Mouse (Mus musculus) ES-E14 (cell line): Measurements from ENCODE around the gene Asgr1. TPM values are rescaled to one million over a fixed set of nuclear protein-coding genes. Genes with fewer than 3 reads are reported as not detected.

Source experiments
- DNase-seq: peaks from one replicate; pipeline ENCODE4 v3.0.0-alpha.2; 2013; ENCODE audit warnings: low read depth, low spot score
- H3K27ac ChIP-seq: 2 replicates; pipeline ENCODE4 v1.5.1; 2012; ENCODE audit warnings: low read depth, mild to moderate bottlenecking, low read length, moderate library complexity, mixed read lengths; ENCODE audit not compliant: poor library complexity, insufficient read depth, severe bottlenecking
- H3K36me3 ChIP-seq: 2 replicates; pipeline ENCODE4 v1.6.1; 2012; ENCODE audit warnings: mild to moderate bottlenecking, low read length, moderate library complexity, mixed read lengths; ENCODE audit not compliant: control insufficient read depth, poor library complexity, insufficient read depth, severe bottlenecking
- H3K4me1 ChIP-seq, 2 experiments: fragments of 150-350 bp in 1 of 2; sonication (generic) in 1 of 2; 2 replicates each; pipeline ENCODE4 v1.6.1; 2012; ENCODE audit warnings: low read length in 2 of 2, mild to moderate bottlenecking in 1 of 2, mixed read lengths in 1 of 2; ENCODE audit not compliant: control insufficient read depth in 2 of 2, insufficient read depth in 2 of 2, poor library complexity in 1 of 2
- H3K4me3 ChIP-seq, 2 experiments: fragments of 150-350 bp in 1 of 2; sonication (generic) in 1 of 2; 2 replicates each; pipeline ENCODE4 v1.5.1; 2012; ENCODE audit warnings: low read length in 2 of 2, low read depth in 1 of 2, mild to moderate bottlenecking in 1 of 2, mixed read lengths in 1 of 2; ENCODE audit not compliant: insufficient read depth in 1 of 2, poor library complexity in 1 of 2, severe bottlenecking in 1 of 2
- H3K9ac ChIP-seq: 2 replicates; pipeline ENCODE4 v1.6.1; 2012; ENCODE audit warnings: low read depth, mild to moderate bottlenecking, low read length, mixed read lengths; ENCODE audit not compliant: poor library complexity, insufficient read depth, severe bottlenecking
- H3K9me3 ChIP-seq: fragments of 150-350 bp; sonication (generic); 2 replicates; pipeline ENCODE4 v1.6.1; 2012; ENCODE audit warnings: low read depth, mild to moderate bottlenecking, low read length; ENCODE audit not compliant: control insufficient read depth, insufficient read depth
- CHD2 ChIP-seq: IDR thresholded peaks from 2 replicates; pipeline ENCODE4 v1.6.1; 2014; ENCODE audit warnings: mild to moderate bottlenecking, low read depth, low read length, inconsistent platforms
- HCFC1 ChIP-seq: IDR thresholded peaks from 2 replicates; pipeline ENCODE4 v1.6.1; 2012; ENCODE audit warnings: low read length, inconsistent platforms, borderline replicate concordance; ENCODE audit not compliant: insufficient read depth
- MAFK ChIP-seq: IDR thresholded peaks from 2 replicates; pipeline ENCODE4 v1.6.1; 2014; ENCODE audit warnings: mild to moderate bottlenecking, low read depth, low read length, inconsistent platforms; ENCODE audit not compliant: insufficient read depth
- ZC3H11A ChIP-seq: IDR thresholded peaks from 2 replicates; pipeline ENCODE4 v1.6.1; 2012; ENCODE audit warnings: low read depth, mild to moderate bottlenecking, inconsistent platforms, low read length, borderline replicate concordance
- ZNF384 ChIP-seq: IDR thresholded peaks from 2 replicates; pipeline ENCODE4 v1.6.1; 2012; ENCODE audit warnings: low read depth, low read length, inconsistent platforms
- in situ Hi-C, 2 experiments: fragments of 600-800 bp; cut with MboI; formaldehyde crosslinking; loops; one replicate each; pipeline ENCODE4 v1.15.1; 2025; ENCODE audit warnings: low sequenced_read_pairs in 2 of 2, inconsistent platforms in 1 of 2; ENCODE audit not compliant: unreplicated experiment in 2 of 2
- total RNA-seq: library from RNA; depleted of rRNA; stranded (reverse); fragments of 300-350 nt; gene quantifications from 2 replicates; pipeline ENCODE4 v1.2.3, GENCODE M21; 2012

The Asgr1 gene
- total RNA-seq, 1 experiment = 0.58 TPM

DNA sequence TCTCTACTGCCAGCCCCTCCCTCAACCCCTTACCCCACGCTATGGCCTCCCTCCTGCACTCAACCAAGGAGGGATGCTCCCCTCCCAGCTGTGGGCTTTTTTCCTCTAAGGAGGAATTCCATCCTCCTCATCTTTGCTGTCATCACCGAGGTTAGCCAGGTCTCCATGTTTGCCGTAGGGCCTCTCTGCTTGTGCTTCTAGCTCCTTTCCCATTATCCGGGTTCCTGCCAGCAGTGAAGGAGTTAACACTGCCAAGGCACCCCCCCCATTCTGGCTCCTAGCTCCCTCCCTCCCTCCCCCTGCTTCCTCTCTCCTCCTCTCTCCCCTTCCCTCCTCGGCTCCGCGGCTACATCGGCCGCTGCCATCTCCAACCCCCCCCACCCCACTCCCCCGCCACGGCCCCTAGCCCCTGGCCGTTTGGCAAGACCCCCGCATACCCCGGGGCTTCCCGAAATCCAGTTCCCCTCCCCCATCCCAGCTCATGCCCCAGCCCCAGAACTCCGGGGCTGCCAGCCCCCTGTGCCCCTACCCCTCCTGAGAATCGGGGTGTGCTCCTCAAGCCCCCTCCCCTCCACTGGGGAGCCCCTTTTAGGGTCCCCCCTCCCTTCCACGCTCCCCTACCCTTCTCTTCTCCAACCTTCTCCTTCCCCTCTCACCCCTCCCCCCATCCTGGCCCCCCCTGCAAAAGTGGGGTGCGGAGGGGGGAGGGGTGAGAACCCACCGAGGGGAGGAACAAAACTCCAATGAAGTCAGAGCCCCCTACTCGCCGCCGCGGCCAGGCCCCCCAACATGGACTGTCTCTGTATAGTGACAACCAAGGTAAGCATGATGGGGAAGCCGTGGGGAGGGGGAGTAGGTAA lies 35.5 kb upstream of the Asgr1 start:
- H3K9ac ChIP-seq = peak overlapping the region; percentile 58; the same call in 1 of the 2 replicates
- H3K9me3 ChIP-seq = no peaks in the 10 kb centered on the region
- in situ Hi-C loops = no loop called here
- 0 out of 2 replicates have a peak overlapping the region, but pooled peaks have one; percentile 13 for H3K27ac ChIP-seq
- H3K4me1 ChIP-seq = peaks cover 0 to 20% of the 10 kb centered on the region in 2 experiments; a peak in 1 of 4 replicates
- no peak for DNase-seq
- H3K4me3 ChIP-seq = peak overlapping the region; percentile 10 to 73; a peak in 3 of 4 replicates
- no peak for TF ChIP-seq ZC3H11A
- TF ChIP-seq MAFK = no peak
- TF ChIP-seq ZNF384 = no peak
- TF ChIP-seq HCFC1 = no peak
- TF ChIP-seq CHD2 = no peak
- H3K36me3 ChIP-seq = peaks cover 2% of the 10 kb centered on the region; the same call in 1 of the 2 replicates

DNA sequence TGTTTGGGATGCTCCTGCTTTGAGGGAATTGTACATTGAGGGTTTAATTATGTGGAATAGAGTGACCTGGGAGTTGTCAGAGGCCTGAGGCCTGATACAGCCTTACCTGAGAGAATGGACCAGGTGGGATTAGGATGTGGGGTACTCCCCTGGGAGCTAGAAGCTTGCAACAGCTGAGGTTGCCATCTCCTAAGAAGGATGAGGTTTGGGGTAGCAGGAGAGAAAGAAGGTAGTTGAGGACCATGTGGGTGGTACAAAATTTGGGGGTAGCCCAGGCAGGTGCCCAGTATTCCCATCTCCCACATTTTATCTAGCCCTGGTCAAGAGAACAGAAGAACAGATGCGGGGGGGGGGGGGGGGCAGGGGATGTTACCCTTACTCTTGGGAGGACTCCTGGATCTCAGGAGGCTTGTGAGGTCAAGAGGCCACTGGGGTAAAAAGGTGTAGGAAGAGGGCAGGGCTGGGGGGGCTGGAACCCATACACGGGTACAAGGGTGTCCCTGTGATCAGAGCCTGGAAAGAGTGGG lies 34.3 kb upstream of the Asgr1 start:
- no peaks in the 10 kb centered on the region for H3K36me3 ChIP-seq
- no peak for TF ChIP-seq MAFK
- TF ChIP-seq ZNF384 = no peak
- TF ChIP-seq CHD2 = no peak
- no peak for TF ChIP-seq ZC3H11A
- DNase-seq = no peak
- H3K9ac ChIP-seq = no peak overlapping the region
- H3K9me3 ChIP-seq = no peaks in the 10 kb centered on the region
- H3K4me1 ChIP-seq = peaks cover 0 to 17% of the 10 kb centered on the region in 2 experiments; a peak in 1 of 4 replicates
- in situ Hi-C loops = no loop called here
- no peak overlapping the region for H3K4me3 ChIP-seq
- no peak overlapping the region for H3K27ac ChIP-seq

DNA sequence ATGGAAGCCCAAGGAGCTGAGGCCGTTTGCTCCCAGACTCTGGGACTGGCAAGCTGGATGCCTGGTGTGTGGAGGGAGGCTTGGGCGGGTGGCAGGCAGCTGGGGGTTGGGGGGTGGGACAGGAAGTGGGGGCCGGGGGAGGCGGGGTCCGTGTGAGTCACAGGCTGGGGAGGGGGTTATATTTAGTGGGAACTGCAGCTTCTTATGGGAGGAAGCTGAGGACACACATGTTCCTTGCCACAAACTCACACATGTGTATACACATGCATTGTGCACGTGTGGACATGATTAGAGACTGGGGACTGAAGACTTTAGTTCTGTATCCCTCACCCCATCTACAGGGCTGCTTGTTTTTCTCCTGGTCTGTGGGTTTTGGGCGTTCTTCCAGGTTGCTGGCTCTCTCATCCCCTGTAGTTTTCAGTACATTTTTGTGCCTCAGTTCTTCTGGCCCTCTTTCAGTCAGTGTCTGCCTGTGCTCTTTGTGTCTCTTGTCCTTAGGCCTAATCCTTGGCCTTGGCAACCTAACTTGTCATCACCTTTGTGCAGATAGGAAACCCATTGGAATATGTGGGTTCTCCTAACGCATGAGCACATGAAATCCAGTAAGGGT lies 33.8 kb upstream of the Asgr1 start:
- DNase-seq = no peak
- H3K9ac ChIP-seq = no peak overlapping the region
- H3K4me3 ChIP-seq = no peak overlapping the region
- TF ChIP-seq ZNF384 (no peak), ZC3H11A (no peak), CHD2 (no peak), MAFK (no peak)
- H3K27ac ChIP-seq = no peak overlapping the region
- no peaks in the 10 kb centered on the region for H3K9me3 ChIP-seq
- H3K4me1 ChIP-seq = peaks cover 0 to 17% of the 10 kb centered on the region in 2 experiments; a peak in 1 of 4 replicates
- H3K36me3 ChIP-seq = no peaks in the 10 kb centered on the region
- in situ Hi-C loops = no loop called here

DNA sequence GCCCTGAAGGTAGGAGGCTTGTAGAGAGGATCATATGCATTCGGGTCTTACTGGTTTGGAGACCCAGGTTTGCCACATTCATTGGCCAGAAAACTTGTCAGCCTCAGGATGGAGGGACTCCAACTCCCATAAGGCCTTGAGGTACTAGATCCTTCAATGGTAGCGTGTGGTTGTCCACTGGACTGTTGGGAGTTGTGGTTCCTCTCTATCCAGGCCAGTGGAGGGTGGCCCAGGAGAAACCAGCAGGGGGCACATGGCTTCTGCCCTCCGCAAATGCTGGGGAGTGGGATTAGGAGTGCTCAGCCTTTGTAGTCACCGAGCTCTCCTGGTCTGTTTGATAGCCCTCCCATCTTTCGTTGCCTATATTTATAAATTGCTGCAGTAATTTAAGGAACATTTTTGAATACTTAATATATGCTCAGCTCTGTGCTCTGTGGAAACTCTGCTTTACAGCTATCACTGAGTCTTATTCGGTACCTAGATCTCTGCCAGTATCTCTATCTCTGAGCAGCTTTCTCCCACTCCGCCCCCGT lies 33.1 kb upstream of the Asgr1 start:
- peaks cover 0 to 17% of the 10 kb centered on the region in 2 experiments; a peak in 1 of 4 replicates for H3K4me1 ChIP-seq
- no peak for TF ChIP-seq ZC3H11A
- peak; percentile 100 for TF ChIP-seq HCFC1
- TF ChIP-seq MAFK = no peak
- peak; percentile 29; the same call in 1 of the 2 replicates for TF ChIP-seq CHD2
- H3K27ac ChIP-seq = no peak overlapping the region
- no peak for DNase-seq
- H3K9ac ChIP-seq = peak overlapping the region; percentile 63
- no peaks in the 10 kb centered on the region for H3K9me3 ChIP-seq
- in situ Hi-C loops = no loop called here
- H3K4me3 ChIP-seq = peak overlapping the region; percentile 83 to 85
- H3K36me3 ChIP-seq = no peaks in the 10 kb centered on the region
